ENCODE assay signal across 10 mouse cellular contexts in the genomic region with DNA sequence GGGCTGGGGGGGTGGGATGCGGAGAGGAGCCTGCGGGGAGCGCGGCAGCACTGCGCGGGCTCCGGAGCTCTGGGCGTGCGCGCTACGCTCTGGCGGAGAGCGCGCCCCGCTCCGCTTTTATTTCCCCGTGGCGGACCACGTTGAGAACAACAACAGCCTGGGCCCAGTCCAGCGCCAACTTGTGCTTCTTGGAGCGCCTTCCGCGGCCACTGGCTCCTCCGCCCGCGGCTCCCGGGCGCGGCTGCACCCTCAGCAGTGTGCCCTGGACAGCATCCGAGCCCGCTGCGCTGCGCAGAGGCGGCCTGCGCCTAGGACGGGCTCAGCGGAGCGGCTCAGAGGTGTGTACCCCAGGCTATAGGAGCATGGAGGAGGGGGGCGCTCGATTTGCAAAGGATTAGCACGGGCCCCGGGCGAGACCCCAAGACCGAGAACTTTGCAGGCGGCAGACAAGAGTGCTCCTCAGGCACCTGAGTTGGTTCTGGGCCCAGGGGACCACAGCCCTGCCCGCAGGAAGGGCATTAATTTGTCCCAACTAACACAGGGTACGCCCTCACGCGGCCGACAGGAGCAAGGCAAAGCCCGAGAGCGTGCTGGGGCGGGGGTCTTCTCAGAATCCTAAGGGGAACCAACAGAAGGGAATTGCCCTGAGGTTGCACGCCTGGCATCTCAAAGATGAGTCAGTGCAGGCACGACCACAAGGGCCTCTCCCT. TPM values are rescaled to one million over a fixed set of nuclear protein-coding genes. Genes with fewer than 3 reads are reported as not detected.
A peak's percentile ranks its signal among the peaks of the same experiment; 100 is the strongest.
DNase-seq lines count a peak whose midpoint lies in the region; ATAC-seq and TF ChIP-seq lines count a peak whose summit lies in the region.
"Had no signal": no experiment of that assay in that cellular context is flagged by ENCODE, and none has a peak within 500 bp of the region (broad histone marks: within the 10 kb centered on the region; RNA-seq: fewer than 3 reads in every experiment).

A gene (minus strand): TSS at position 91 of the 710 bp plus-strand sequence.

- WGBS in limb, embryonic 15.5 days, result 0% methylated on average over 48 of the region's 55 CpGs
- under 1% methylated on average over 51 of the region's 55 CpGs for WGBS in midbrain, embryonic 14.5 days
- under 1% methylated on average over 37 of the region's 55 CpGs for WGBS in stomach, postnatal 0 days

- H3K9ac ChIP-seq in limb, embryonic 15.5 days, result peak within 1 kb of the TSS; percentile 77
- peak within 1 kb of the TSS; percentile 91 for H3K9ac ChIP-seq in midbrain, embryonic 14.5 days (replicated peaks; ENCODE audit: low read length)
- peak within 1 kb of the TSS; percentile 82 for H3K9ac ChIP-seq in stomach, postnatal 0 days (ENCODE audit: low read length)

- TF ChIP-seq EP300 in stomach, postnatal 0 days (optimal IDR thresholded peaks at IDR 0.05), result no peak

- no peaks in the 10 kb centered on the region for H3K27me3 ChIP-seq in limb, embryonic 15.5 days
- no peaks in the 10 kb centered on the region for H3K27me3 ChIP-seq in midbrain, embryonic 14.5 days (ENCODE audit: control insufficient read depth, insufficient read depth, low read length)
- H3K27me3 ChIP-seq in stomach, postnatal 0 days (ENCODE audit: control insufficient read depth, insufficient read depth, low read length), result no peaks in the 10 kb centered on the region

- peak within 1 kb of the TSS; percentile 83 for H3K4me3 ChIP-seq in limb, embryonic 15.5 days
- peak within 1 kb of the TSS; percentile 97 for H3K4me3 ChIP-seq in midbrain, embryonic 14.5 days (replicated peaks; ENCODE audit: low read depth, low read length)
- H3K4me3 ChIP-seq in stomach, postnatal 0 days (ENCODE audit: low read depth, low read length), result peak within 1 kb of the TSS; percentile 80

- DNase-seq in left cerebral cortex, adult 18-20 months (ENCODE audit: low spot score in 2 of 2), result peak; percentile 77 to 80
- no peak for DNase-seq in left cerebral cortex, adult 11 months (ENCODE audit: low spot score)
- peak; percentile 76 for DNase-seq in embryo, embryonic 11.5 days (ENCODE audit: low read depth, low spot score)
- peak; percentile 92 for DNase-seq in heart, adult 11 months
- peak; percentile 30 for DNase-seq in kidney, adult 9 months
- DNase-seq in midbrain, embryonic 14.5 days, result peak; percentile 94
- DNase-seq in stomach, postnatal 0 days (ENCODE audit: low spot score), result peak; percentile 78

- H3K36me3 ChIP-seq in limb, embryonic 15.5 days, result peaks cover 19% of the 10 kb centered on the region
- H3K36me3 ChIP-seq in midbrain, embryonic 14.5 days (ENCODE audit: control insufficient read depth, insufficient read depth, low read length), result peaks cover 26% of the 10 kb centered on the region
- H3K36me3 ChIP-seq in stomach, postnatal 0 days (ENCODE audit: control insufficient read depth, insufficient read depth, low read length), result no peaks in the 10 kb centered on the region
- H3K36me3 ChIP-seq: G1E had no signal

- peak; percentile 50; the same call in 1 of the 2 replicates for TF ChIP-seq CTCF in stomach, postnatal 0 days (IDR thresholded peaks at IDR 0.05; ENCODE audit: low read depth)

- H3K9me3 ChIP-seq in limb, embryonic 15.5 days, result no peaks in the 10 kb centered on the region
- H3K9me3 ChIP-seq in midbrain, embryonic 14.5 days (ENCODE audit: control insufficient read depth, low read length), result no peaks in the 10 kb centered on the region
- H3K9me3 ChIP-seq in stomach, postnatal 0 days (ENCODE audit: control insufficient read depth, low read length), result no peaks in the 10 kb centered on the region

- peak within 1 kb of the TSS; percentile 91 for H3K27ac ChIP-seq in limb, embryonic 15.5 days
- H3K27ac ChIP-seq in midbrain, embryonic 14.5 days (replicated peaks; ENCODE audit: low read depth, low read length), result peak within 1 kb of the TSS; percentile 92
- H3K27ac ChIP-seq in stomach, postnatal 0 days (replicated peaks), result peak within 1 kb of the TSS; percentile 82

- H3K4me2 ChIP-seq in limb, embryonic 15.5 days, result peak within 1 kb of the TSS; percentile 76
- H3K4me2 ChIP-seq in midbrain, embryonic 14.5 days (ENCODE audit: low read length), result peak within 1 kb of the TSS; percentile 81
- H3K4me2 ChIP-seq in stomach, postnatal 0 days (replicated peaks; ENCODE audit: low read depth), result peak within 1 kb of the TSS; percentile 88

- peaks cover 24% of the 10 kb centered on the region for H3K4me1 ChIP-seq in limb, embryonic 15.5 days
- H3K4me1 ChIP-seq in midbrain, embryonic 14.5 days (ENCODE audit: control insufficient read depth, insufficient read depth, low read length), result peaks cover 15% of the 10 kb centered on the region
- H3K4me1 ChIP-seq in stomach, postnatal 0 days (replicated peaks; ENCODE audit: control insufficient read depth, insufficient read depth), result peaks cover 3% of the 10 kb centered on the region; the same call in 1 of the 2 replicates

- ATAC-seq in limb, embryonic 15.5 days (ENCODE audit: insufficient number of reproducible peaks, low FRiP score, low TSS enrichment, low read depth), result peak; percentile 77
- peak; percentile 83 for ATAC-seq in midbrain, embryonic 14.5 days (ENCODE audit: low FRiP score, low TSS enrichment)
- peak; percentile 73 for ATAC-seq in stomach, postnatal 0 days (ENCODE audit: low FRiP score, low TSS enrichment)

RNA-seq across cellular contexts. Expression of the gene that starts here (rescaled TPM):
- 10 to 100 TPM; 55.5 to 61.6 TPM for total RNA-seq in left cerebral cortex, adult 18-20 months (2021)
- polyA plus RNA-seq in limb, embryonic 15.5 days (2015; fragmentation: Nextera tagmentation; extraction: Ambion mirVana), result 25.3 and 26.3 TPM in 2 replicates
- 27.6 and 30.7 TPM in 2 replicates for polyA plus RNA-seq in midbrain, embryonic 14.5 days (2014; fragmentation: Nextera tagmentation; extraction: Ambion mirVana)
- polyA plus RNA-seq in stomach, postnatal 0 days (2015; fragmentation: Nextera tagmentation; extraction: Ambion mirVana), result 17.3 and 20.0 TPM in 2 replicates
- total RNA-seq: G1E; neutrophil, adult 5-6 weeks had no signal
- polyA plus RNA-seq: G1E had no signal
